Mouse (Mus musculus): ENCODE measurements around the gene Nfasc.

Gene Nfasc

DNA sequence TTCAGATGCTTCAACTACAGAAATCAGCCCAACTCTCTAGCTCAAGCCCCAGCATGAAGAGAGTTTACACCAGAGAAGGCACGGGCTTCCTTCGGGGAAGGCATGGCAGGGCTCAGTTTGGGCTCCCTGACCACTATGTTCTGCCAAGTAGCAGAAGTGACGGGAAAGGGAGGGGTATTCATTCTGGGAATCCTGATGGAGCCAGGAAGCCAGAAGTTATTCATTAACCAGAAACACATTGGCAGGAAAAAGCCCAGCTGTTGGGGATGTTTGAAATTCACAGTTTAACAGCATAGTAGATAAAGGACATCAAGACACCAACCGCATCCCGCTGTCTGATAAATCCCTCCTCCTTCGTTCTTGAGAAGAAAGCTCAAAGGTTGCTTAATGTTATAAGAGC, 93.6 kb downstream of the Nfasc start:
- DNase-seq (ENCODE audit: low spot score in 2 of 2), result no peak

GRCm38 (mm10) chr1:132641049-132641795, 100.4 kb downstream of the Nfasc start:
- no peak for DNase-seq (ENCODE audit: low spot score in 2 of 2)

DNA sequence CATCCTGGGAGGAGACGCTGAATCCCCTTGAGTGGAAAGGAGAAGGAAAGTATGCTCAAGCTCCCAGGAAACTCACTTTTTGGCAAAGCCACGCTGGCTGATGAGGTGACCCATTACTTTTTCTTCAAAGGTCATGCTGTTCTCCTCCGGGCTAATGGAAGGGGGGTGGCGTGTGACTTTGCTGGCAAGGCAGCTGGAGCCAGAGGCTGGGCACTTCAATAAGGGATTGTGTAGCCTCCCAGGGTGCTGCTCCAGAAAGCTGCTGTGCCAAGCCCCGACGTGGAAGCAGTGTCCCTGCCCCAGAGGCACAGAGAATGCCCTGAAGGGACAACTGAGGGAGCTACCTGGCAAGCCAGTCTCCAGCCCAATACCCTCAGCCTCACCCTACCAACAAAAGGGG, 101.3 kb downstream of the Nfasc start:
- DNase-seq (ENCODE audit: low spot score in 2 of 2), result no peak

DNA sequence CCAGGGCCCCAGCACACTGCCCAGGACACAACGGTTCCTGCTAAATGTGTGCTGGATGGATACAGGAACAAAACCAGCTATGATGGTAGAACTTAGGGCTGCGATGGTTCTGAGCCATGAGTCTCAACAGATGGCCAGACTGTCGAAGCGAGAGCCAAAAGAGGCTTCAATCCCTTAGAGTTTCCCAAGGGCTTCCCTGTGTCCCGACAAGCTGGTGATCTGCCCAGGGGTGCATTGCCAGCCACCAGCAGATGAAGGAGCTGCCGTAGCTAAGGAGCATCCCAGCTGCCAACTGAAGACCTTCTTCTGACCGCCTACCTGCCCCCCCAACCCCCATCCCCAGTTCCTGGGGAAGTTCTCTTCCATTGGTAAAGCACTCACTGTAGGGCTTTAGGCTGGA, 104.3 kb downstream of the Nfasc start:
- DNase-seq (ENCODE audit: low spot score in 2 of 2), result no peak

GRCm38 (mm10) chr1:132629611-132630370, 111.8 kb downstream of the Nfasc start:
- DNase-seq (ENCODE audit: low spot score in 2 of 2), result no peak

DNA sequence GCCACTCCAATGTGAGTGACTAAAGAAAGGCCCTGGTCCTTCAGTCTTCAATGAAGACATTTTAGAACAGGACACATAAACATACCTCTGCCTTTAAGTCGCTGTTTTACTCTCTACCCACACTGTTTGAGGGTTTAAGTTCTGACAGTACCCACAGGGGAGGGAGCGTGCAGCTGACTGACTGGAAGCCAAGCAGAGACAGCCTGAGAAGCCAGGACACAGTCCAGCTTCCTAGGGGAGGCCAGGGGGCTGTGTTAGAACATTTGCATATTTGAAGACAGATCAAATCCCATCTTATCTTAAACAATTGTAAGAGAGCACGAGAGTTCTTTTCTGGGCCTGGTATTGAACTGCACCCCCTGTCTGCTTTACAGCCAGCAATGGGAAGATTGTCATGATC, 113.0 kb downstream of the Nfasc start:
- DNase-seq (ENCODE audit: low spot score in 2 of 2), result no peak

DNA sequence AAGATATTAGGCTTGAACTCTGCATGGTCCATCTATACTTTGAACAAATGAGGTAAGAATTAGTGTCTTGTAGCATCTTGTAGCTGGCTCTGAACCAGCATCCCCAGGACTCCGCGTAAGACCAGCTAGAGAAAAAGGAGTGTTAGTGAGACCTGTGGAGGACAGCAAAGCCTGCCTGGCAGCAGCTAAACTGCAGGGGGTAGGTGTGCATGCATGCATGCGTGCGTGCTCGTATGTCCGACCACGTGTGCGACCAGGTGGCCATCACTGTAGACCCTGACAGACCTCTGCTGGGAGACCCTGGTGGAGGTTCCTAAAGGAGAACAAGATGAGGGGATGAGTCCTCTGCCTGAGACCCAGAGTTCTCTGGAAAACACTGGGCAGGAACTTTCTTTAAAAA, 113.4 kb downstream of the Nfasc start:
- DNase-seq (ENCODE audit: low spot score in 2 of 2), result no peak

DNA sequence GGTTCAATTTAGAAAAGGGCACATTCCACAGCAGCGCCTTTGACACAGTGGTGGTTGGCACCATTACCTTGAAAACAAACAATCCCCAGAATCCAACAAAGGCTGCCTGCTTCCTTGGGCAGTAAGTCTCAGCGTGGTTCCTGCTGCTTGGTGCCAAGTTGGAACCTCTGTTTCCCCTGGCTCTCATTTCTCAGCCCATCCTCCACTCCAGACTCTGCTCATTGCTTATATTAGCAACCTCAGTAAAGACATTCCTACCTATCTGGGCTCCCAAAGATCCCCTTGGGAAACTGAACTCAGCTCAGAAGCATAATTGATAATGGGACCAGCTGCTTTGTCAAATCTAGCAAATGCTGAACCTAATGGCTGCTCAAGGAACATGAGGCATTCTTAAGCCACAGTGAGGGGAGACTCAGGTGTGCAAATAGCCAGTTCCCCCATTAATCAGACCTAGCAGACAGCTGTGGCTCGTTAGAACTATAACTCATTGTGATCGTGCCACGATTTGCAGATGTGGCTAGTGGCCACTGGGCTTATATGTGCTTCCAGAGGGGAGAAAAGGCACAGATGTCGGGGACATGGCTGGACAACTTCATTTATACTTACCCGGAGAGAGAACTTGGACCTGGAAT, 115.4 kb downstream of the Nfasc start:
- no peak for DNase-seq (ENCODE audit: low spot score in 2 of 2)

GRCm38 (mm10) chr1:132625034-132625433, 116.6 kb downstream of the Nfasc start:
- no peak for DNase-seq (ENCODE audit: low spot score in 2 of 2)

GRCm38 (mm10) chr1:132624466-132624865, 117.1 kb downstream of the Nfasc start:
- no peak for DNase-seq (ENCODE audit: low spot score in 2 of 2)

DNA sequence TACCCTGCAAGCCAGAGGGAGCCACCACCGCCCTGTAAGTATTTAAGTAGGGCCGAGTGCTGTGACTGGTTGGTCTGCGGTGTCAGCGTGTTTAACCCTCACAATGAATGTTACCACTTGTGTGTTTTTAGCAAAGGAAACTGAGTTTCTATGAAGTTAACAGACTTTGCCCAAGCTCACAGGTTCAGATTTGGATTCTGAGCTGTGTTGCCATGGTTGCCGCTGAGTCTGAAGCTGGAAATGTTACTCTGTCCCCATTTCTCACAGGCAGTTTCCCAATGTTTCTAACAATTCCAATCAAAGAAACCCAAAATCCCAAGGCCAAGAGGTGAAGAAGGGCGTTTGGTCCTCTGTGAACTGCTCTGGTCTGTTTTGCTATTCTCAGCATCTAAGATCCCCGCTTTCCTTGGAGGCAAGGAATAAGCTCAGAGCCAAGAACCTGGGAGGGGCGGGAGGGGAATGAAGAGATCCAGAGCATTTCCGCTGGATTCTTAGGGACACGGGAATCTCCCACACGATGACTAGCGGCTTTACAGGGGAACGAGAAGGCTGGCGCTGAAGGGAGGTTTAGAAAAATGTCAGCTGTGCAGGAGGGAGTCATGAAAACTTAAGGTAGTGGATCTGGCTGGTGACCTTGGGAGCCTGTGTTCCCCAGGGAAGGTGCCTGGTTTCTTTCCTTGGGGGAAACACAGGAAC, 117.8 kb downstream of the Nfasc start:
- DNase-seq (ENCODE audit: low spot score in 2 of 2), result no peak

DNA sequence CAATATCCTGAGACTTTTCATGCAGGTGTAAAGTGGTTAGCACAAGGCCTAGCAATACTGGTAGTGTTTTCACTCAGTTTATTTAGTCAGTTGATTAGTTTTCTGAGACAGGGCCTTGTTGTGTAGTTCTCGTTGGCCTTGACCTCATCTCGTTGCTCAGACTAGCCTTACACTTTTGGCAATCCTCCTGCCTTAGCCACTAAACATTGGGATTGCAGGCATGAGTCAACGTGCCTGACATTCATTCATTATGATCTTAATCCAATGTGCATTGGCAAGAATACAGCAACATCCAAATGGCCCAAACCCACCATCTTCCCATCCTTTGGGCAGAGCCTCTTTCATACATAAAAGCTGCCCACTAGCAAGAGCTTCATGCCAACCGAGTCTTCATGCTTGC, 129.5 kb downstream of the Nfasc start:
- DNase-seq (ENCODE audit: low spot score in 2 of 2), result no peak

DNA sequence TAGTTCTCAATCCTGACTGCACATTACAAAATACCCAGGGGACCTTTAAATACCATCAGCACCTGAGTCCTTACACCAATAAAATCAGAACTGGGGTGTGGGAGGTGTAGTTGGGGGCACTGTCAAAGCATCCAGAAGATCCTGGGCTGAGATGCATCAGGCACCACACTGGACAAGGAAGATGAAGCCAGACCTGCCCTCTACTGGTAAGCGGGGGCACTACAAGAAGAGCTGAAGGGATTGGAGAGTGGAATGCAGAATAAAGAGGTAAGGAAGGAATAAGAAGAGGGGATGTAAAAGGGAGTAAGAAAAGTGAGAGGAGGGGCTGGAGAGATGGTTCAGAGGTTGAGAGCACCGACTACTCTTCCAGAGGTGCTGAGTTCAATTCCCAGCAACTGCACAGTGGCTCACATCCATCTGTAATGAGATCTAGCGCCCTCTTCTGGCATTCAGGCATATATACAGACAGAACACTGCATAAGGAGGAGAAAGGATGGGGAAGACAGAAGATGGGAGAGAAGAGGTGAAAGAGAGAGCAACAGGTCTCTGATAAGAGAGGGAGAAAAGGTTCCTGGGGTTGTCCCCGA, 132.5 kb downstream of the Nfasc start:
- peak in 1 of 2 experiments; percentile 41 for DNase-seq (ENCODE audit: low spot score in 2 of 2)

- DNase-seq (ENCODE audit: low spot score in 2 of 2), result no peak
Measured at GRCm38 (mm10) chr1:132602161-132602560, 139.4 kb downstream of the Nfasc start.

- DNase-seq (ENCODE audit: low spot score in 2 of 2), result no peak
Measured at GRCm38 (mm10) chr1:132598024-132598423, 143.6 kb downstream of the Nfasc start.

GRCm38 (mm10) chr1:132595741-132596140, 145.9 kb downstream of the Nfasc start:
- no peak for DNase-seq (ENCODE audit: low spot score in 2 of 2)

DNA sequence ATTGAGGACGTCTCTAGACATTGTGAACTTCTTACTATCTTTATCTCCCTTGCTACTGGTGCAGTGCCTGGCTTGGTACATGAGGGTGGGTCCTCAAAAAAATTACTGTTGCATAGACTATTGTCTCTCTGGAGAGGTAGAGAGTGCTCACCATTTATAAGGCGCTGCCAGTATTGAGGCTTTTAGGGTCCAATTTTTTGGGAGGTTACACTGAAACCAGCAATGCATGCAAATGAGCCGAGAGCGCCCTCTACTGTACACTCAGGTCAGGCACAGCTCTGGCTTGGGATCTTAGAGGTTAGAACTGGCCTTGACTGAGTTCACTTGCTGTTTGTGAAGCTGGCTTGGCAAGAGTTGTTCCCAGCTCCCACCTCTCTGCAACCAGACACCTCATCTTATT, 147.0 kb downstream of the Nfasc start:
- DNase-seq (ENCODE audit: low spot score in 2 of 2), result peak; percentile 7 to 58

DNA sequence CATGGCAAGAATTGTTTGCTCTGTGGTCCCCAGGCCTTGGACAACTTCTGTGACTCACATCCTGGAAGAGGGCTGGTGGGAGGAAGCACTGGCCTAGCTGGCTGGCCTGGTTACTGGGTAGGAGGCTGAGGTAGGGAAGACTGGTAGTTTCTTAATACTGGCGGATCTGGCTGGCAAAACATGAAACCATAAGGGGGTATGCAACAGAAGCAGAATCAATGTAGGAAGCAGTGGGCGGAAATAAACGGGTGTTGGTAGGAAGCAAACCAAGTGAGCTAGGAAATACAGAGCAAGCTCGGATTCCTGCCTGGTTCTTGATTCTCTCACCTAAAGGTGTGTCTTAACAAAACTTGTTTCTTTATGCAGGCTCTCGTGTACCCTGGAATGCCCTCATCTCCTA, 149.5 kb downstream of the Nfasc start:
- DNase-seq (ENCODE audit: low spot score in 2 of 2), result no peak

DNA sequence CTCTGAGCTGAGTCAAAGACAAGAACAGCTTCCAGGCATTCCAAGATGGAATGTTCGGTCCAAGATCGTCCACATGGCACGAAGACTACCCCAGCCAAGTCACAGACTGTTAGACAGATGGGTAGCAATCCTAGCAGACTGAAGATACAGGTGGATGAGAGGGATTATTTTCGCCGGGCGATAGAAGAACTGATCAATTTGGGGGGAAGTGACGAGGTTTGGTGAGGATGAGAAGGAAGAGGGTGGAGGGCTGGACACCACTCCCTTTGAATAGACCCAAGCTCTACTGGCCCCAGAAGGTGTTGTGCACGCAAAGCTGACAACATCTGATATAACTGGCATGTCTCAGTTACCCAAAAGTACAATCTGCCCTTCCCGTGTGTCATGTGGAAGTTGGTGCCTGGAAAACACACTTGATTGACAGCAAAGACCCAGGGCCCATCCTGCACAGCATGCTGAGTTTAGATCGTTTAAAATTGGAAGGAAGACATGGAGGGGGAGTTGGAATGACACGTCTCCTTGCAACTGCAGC, 150.1 kb downstream of the Nfasc start:
- DNase-seq (ENCODE audit: low spot score in 2 of 2), result no peak

- no peak for DNase-seq (ENCODE audit: low spot score in 2 of 2)
Measured at GRCm38 (mm10) chr1:132586679-132587201, 154.9 kb downstream of the Nfasc start.

- DNase-seq (ENCODE audit: low spot score in 2 of 2), result no peak
Measured at GRCm38 (mm10) chr1:132585376-132585775, 156.2 kb downstream of the Nfasc start.
